Mouse (Mus musculus): ENCODE results near the gene Ctrc.
"Not testable (repeated sequence)": the region's sequence is repeated elsewhere in the genome, so short reads cannot be mapped to it uniquely, and the experiment has no call there.

The Ctrc gene

DNA sequence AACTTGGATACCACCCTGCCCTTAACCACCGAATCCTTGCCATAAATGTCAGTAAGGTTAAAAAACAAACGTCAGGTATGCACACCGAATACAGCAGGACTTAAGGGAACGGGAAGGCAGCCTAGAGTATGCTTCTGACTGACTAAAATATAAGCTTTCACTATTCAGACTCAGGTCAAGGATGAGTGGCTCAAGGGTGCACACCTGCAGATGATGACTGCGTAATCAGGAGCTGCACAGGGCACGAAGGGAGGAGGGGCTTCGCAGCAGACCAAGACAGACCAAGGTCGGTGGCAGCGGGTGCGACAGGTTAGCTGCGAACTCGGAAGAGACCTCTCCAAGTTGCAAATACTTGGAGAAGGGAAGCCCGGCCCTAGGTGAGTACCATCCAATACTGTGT is 60.0 kb downstream of the Ctrc start:
- no peak for DNase-seq (ENCODE audit: low spot score)

DNA sequence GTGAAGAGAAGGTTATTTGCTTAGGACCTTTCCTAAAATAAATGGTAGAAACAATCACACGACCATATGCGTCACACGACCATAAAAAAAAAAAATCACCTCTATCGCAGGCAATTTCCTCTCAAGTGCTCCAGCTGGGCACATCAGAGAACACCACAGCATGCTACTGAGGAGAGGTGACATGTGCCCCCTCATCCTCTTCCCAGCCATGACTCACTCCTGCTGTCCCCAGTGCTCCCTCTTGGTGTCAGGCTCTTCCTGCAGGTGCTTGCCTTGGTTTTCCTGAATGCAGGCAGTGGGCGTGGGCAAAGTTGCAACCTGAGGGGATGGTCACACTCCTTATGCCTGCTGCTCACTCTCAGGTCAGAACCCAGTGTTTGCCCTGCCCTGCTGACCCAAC is 61.3 kb downstream of the Ctrc start:
- no peak for DNase-seq (ENCODE audit: low spot score)

DNA sequence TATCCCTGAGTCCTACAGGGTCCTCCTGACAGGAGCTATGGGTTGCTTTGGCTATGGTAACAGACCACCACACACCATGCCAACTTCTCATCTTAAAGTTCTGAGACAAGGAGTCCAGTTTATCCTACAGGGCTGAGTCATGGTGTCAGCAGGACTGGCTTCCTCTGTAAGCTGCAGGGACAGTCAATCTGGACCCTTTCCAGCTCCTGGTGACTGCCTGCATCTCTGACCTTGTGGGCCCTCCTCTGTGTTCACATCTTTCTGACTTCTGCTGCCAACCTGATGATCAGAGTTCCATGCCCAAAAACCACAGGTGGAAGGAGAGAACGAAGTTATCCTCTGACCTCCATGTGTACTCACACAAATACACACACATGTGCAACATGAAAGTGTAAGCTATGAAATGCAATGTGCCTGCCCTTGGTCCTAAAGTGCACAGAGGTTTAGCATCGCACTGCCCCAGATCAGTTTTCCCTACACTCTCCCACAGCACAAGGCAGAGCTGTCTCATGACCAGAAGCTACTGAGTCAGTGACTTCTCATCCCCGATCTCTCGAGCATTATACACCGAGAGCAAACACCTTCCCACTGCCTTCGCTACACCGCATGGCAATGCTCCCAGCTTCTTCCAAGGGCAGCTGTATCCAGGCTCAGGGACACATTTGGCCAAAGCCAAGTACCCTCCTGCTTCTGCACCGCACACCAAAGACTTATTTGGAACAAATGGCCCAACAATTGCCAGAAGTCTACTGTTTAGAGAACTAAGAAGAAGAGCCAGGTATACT is 64.8 kb downstream of the Ctrc start:
- no peak for DNase-seq (ENCODE audit: low spot score)

DNA sequence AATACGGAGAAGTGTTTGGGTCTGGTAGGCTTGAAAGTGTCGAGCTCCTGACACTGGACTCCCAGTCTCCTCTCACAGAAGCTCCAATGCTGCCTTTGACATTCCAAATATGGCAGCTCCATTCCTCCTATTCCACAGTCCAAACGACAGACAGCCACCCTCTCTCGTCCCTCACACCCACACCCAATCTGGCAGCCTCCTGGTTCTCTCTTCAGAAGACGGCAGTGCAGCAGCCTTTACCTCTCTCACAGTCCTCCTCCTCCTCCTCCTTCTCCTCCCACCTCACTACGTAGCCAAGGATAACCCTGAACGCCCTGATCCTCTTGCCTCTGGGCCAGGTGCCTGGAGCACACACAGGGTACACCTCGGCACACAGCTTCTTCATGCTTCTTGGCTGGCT is 66.3 kb downstream of the Ctrc start:
- DNase-seq (ENCODE audit: low spot score) = no peak

DNA sequence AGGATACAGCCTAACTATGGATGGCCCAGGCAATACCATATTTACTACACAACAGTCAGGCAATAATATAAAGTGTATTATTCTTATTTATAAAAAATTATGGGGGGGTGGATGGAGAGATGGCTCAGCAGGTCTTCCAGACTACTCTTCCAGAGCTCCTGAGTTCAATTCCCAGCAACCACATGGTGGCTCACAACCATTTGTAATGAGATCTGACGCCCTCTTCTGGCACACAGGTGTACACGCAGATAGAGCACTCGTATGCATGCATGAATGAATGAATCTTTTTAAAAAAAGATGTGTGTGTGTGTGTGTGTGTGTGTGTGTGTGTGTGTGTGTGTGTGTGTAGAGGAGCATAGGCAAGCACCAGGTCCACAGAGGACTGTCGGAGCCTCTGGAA is 73.1 kb downstream of the Ctrc start:
- DNase-seq (ENCODE audit: low spot score) = not testable (repeated sequence)

DNA sequence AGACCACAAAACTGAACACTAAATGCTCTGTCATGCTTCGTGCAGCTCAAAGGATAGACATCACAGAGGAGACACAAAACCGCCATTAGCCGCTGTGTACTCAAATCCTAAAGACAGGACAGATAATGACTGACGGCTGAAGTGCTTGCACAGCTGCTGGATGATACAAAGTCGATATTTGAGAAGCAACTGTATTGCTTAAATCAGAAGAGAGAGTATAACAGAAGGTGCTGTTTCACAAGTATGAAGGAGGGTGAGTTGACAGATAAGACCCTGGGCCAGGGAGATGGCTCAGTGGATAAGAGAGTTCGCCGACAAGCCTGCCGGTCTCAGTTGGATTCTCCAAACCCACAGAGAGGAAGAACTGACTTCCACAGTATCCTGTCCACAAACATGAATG is 74.3 kb downstream of the Ctrc start:
- no peak for DNase-seq (ENCODE audit: low spot score)

DNA sequence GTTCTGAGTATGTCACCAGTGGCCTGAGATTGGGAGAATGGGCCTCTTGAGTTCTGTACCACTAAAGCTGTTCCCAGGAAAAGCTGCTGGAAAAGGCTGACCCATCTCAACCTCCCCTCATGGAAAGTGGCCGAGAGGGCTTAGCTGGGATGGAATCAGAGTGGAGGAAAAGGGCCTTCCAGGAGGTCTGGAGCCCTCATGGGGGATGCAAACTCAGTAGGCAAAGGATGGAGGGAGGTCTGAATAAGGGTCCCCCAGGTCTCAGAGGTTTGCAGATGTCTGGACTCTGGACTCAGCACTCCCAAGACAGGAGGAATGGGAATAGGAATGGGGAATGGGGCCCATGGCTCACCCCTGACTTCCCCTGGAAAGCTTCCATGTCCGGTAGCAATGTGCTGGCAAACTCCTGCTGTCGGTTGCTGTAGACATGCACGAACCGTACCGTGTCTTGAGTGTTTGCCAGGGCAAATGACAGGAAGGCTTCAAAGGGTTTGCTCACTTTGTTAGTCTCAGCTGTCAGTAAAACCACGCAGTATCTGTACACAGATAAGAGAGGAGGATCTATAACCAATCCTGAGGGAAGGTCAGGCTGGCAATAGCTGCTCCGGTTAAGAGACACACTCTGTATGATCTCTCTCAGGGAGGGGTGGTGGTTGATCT is 76.5 kb downstream of the Ctrc start:
- no peak for DNase-seq (ENCODE audit: low spot score)

DNA sequence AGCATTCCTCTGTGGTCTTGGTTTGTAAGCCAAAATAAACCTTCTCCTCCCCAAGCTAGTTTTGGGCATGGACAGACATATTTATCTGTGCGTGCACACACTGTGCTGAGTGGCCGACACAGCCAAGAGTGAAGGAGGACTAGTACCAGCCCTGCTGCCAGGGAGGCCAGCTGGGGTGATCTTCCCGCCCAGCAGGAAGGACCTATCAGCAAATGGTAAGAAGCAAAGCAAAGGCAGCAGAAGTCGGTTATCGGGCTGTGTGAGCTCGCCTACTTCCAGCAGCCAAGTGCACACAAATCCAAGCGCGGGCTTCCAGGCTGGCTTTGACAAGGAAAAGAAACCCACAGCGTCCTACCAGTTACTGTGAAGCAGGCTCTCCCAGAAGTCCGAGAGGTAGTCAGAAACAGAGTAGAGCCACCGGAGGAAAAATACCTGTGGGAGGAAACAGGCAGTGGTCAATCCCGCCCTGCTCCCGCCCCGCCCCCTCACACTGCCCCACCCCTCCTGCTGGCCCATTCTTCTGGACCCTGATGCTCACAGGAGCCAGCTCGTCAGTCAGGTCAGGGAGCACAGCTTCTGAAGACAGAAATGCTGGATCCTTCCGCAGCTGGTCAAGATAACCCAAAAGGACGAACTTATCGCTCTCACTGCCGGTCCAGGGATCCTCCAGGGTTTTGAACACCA is 78.7 kb downstream of the Ctrc start:
- no peak for DNase-seq (ENCODE audit: low spot score)

DNA sequence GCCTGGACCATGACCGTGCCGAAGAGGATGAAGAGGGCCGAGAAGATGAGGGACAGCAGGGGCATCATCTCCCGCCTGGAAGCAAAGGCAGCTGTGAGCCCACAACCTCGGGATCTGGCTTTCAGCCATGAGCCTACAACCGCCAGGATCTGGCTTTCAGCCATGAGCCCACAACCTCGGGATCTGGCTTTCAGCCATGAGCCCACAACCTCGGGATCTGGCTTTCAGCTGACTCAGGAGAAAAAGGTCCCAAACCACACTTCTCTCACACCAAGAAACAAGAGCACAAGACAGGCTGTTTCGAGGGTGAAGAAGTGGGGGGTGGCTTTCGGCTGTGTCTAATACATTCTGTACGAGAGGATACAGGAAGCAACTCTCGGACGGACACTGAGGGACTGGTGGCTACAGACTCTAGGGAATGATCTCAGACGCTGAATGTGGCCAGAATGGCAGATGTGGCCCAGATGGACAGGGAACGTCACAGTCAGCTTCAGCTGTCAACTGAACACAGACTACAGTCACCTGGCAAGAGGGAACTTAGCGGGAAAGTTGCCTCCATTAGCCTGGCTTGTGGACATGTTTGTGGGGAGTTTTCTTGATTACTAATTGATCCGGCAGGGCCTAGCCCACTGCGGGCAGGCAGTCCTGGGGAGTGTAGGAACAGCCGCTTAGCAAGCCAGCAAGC is 79.3 kb downstream of the Ctrc start:
- no peak for DNase-seq (ENCODE audit: low spot score)

DNA sequence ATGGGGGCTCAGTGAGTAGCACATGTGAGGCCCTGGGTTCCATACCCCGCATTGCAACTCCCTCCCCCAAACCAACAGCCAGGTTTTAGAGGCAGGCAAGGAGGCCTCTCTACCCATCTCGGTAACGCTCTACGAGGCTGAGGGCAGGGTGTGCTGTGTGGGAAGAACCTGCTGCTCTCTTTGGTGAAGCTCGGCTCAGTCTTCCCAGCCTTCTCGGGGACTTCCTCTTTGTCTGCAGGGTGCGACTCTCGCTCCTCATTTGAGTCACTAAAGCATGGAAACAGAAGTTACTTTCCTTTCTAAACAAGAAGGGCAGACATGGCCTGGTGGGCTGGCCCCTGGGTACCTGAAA is 79.9 kb downstream of the Ctrc start:
- no peak for DNase-seq (ENCODE audit: low spot score)

DNA sequence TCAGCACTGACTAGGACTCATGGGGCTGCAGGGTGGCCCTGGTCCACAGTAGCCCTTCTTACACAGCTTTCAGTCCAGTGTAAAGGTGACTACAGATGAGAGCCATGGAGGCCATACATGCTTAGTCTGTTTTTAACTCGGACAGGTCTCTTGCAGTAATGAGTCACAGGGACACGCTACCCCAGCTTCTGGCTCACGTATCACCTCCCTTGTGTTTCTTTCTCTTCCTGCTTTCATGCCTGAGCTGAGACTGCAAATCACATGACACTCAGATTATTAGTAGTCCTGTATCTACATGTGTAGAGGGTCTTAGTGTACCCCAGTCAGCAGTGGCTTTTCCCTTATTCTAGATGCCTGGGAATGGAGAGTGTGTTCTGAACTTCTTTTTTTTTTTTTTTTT is 81.2 kb downstream of the Ctrc start:
- DNase-seq (ENCODE audit: low spot score) = no peak
